Mouse (Mus musculus) lung, postnatal 4 days (tissue): Measurements from ENCODE around the gene Prkrip1.

Experiments used
- DNase-seq, 2 experiments: peaks; one replicate each; pipeline ENCODE4 v3.0.0; 2021

Gene Prkrip1

GRCm38 (mm10) chr5:136198474-136199391 lies at the start of gene Prkrip1:
Gene Prkrip1 (minus strand): TSS chr5:136198963.
- peak; percentile 95 for DNase-seq

- no peak for DNase-seq
These were observed 49.7 kb upstream of the Prkrip1 start for GRCm38 (mm10) chr5:136248441-136248840.

GRCm38 (mm10) chr5:136246452-136246838 lies 47.7 kb upstream of the Prkrip1 start, which contains the start of gene Sh2b2:
Gene Sh2b2 (minus strand): TSS chr5:136246556.
- DNase-seq: no peak

- no peak for DNase-seq
These were observed 47.0 kb upstream of the Prkrip1 start for GRCm38 (mm10) chr5:136245541-136246451.

- DNase-seq: peak; percentile 87 to 92
These were observed 46.2 kb upstream of the Prkrip1 start for GRCm38 (mm10) chr5:136244762-136245540.

GRCm38 (mm10) chr5:136243851-136244761 lies 45.3 kb upstream of the Prkrip1 start:
- DNase-seq: peak in 1 of 2 experiments; percentile 33

GRCm38 (mm10) chr5:136241161-136241560 lies 42.4 kb upstream of the Prkrip1 start:
- no peak for DNase-seq

- DNase-seq: no peak
These were observed 41.6 kb upstream of the Prkrip1 start for GRCm38 (mm10) chr5:136240381-136240780.

GRCm38 (mm10) chr5:136237607-136238006 lies 38.8 kb upstream of the Prkrip1 start:
- DNase-seq: no peak

- no peak for DNase-seq
These were observed 37.8 kb upstream of the Prkrip1 start for GRCm38 (mm10) chr5:136236611-136237010.

GRCm38 (mm10) chr5:136230348-136231035 lies 31.7 kb upstream of the Prkrip1 start:
- DNase-seq: no peak

- DNase-seq: no peak
These were observed 27.6 kb upstream of the Prkrip1 start for GRCm38 (mm10) chr5:136226246-136226876.

- DNase-seq: peak in 1 of 2 experiments; percentile 18
These were observed 19.8 kb upstream of the Prkrip1 start for GRCm38 (mm10) chr5:136218585-136218984.

- peak in 1 of 2 experiments; percentile 17 for DNase-seq
These were observed 19.2 kb upstream of the Prkrip1 start for GRCm38 (mm10) chr5:136217932-136218381.

- DNase-seq: peak; percentile 22
These were observed 18.4 kb upstream of the Prkrip1 start for GRCm38 (mm10) chr5:136217004-136217665.

- DNase-seq: peak; percentile 43 to 61
These were observed 17.2 kb upstream of the Prkrip1 start for GRCm38 (mm10) chr5:136215958-136216357.

- no peak for DNase-seq
These were observed 16.4 kb upstream of the Prkrip1 start for GRCm38 (mm10) chr5:136215211-136215610.

- DNase-seq: peak in 1 of 2 experiments; percentile 18
These were observed 15.0 kb upstream of the Prkrip1 start for GRCm38 (mm10) chr5:136213716-136214115.

- peak in 1 of 2 experiments; percentile 15 for DNase-seq
These were observed 14.0 kb upstream of the Prkrip1 start for GRCm38 (mm10) chr5:136212716-136213115.
